ENCODE assay signal across 14 mouse cellular contexts in the genomic region with DNA sequence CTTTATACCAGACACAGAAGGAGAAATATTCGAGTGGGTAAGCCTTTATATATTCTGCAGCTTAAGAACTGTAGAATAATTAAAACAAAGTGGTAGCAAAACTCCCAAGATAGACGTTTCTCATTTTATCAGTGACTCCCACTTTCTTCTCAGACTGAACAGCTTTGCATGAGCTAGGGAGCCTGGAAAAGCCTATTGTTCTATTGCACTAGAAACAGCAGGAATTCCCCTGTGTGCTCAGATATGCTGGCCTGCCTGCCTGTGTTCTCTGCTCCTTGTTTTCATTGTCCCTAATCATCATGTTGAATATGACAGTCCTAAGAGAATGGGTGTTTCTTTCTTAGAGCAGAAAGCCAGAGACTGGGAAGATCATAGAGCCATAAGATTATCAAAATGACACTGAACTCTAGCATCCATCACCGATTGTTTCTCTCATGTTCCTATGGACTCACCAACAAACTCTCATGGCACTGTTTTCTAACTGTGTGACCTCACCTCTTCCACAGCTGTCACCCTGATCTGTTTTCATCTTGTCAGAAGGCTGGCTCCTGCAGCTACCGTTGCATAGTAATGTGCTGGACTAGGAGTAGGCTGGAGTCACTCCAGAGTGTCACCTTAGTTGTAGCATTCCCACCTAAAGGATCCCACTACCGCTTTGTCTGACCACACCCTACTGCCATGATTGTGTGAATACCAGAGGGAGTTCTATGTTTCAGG.
DNase-seq lines count a peak whose midpoint lies in the region; ATAC-seq lines count a peak whose summit lies in the region.
"Had no signal": no experiment of that assay in that cellular context is flagged by ENCODE, and none has a peak within 500 bp of the region (broad histone marks: within the 10 kb centered on the region; RNA-seq: fewer than 3 reads in every experiment).

No protein-coding gene starts in this region.

- no peak for DNase-seq in frontal cortex, postnatal 25 days (ENCODE audit: low spot score in 2 of 2)
- DNase-seq in left cerebral cortex, postnatal 14 days (ENCODE audit: low spot score in 2 of 2), result peak; percentile 4 to 9
- no peak for DNase-seq in left cerebral cortex, postnatal 36 days (ENCODE audit: low spot score in 2 of 2)
- peak; percentile 9 for DNase-seq in ZHBTc4 (ENCODE audit: low read depth, low spot score)
- DNase-seq in retina, embryonic 14.5 days (ENCODE audit: low spot score), result peak; percentile 76
- DNase-seq in gastrocnemius, postnatal 10 days, result no peak
- DNase-seq: adrenal gland, postnatal 14 days; cerebellum, adult 2 months; gastrocnemius, postnatal 25 days; kidney, postnatal 4 days; right cerebral cortex, adult 18-20 months; thymus, postnatal 14 days had no signal

- intact Hi-C loops in left cerebral cortex, postnatal 14 days (cut with DNase I), result no loop called here
- intact Hi-C loops in left cerebral cortex, postnatal 36 days (cut with DNase I), result no loop called here

- ATAC-seq in frontal cortex, adult (ENCODE audit: low TSS enrichment), result peak; percentile 94
- ATAC-seq: intestine, postnatal 0 days had no signal

Comparison
In these comparisons a context has a peak if more than half of its experiments do, and no peak if none do; other contexts are left out.
1. DNase-seq: peak in left cerebral cortex, postnatal 14 days (2 of 2), ZHBTc4 (single experiment) and retina, embryonic 14.5 days (single experiment); none in frontal cortex, postnatal 25 days (0 of 2), left cerebral cortex, postnatal 36 days (0 of 2) and gastrocnemius, postnatal 10 days (single experiment).